19 mouse cellular contexts compared by ENCODE assay signal in the genomic region with DNA sequence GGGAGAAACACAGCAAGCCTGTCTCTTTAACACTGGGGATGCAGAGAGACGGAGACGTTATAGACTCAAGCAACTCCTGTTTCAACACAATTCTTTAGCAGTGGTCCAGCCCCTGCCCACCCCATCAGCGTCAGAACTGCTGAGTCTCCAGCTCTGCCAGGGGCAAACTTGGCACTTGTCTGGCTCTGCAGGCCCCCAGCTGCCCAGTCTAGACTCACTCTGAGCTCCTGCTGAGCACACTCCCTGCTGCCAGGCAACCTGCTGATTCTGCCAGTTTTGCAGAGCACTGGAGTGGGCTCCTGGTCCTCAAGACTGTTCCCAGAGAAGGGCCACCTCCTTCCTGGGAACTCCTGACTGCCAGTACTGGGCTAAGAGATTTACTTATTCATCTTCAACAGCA.
DNase-seq lines count a peak whose midpoint lies in the region; ATAC-seq and TF ChIP-seq lines count a peak whose summit lies in the region.
"Had no signal": no experiment of that assay in that cellular context is flagged by ENCODE, and none has a peak within 500 bp of the region (broad histone marks: within the 10 kb centered on the region; RNA-seq: fewer than 3 reads in every experiment).

No protein-coding gene starts in this region.

- H3K9me3 ChIP-seq in hindbrain, embryonic 14.5 days (ENCODE audit: control insufficient read depth, low read length) = no peaks in the 10 kb centered on the region
- no peaks in the 10 kb centered on the region for H3K9me3 ChIP-seq in hindbrain, embryonic 13.5 days
- no peaks in the 10 kb centered on the region for H3K9me3 ChIP-seq in midbrain, embryonic 15.5 days
- H3K9me3 ChIP-seq in midbrain, embryonic 16.5 days (replicated peaks; ENCODE audit: control insufficient read depth, low read length, poor library complexity, severe bottlenecking) = no peaks in the 10 kb centered on the region
- H3K9me3 ChIP-seq in hindbrain, postnatal 0 days (ENCODE audit: low read length) = no peaks in the 10 kb centered on the region
- H3K9me3 ChIP-seq: limb, embryonic 15.5 days; liver, embryonic 15.5 days; midbrain, embryonic 10.5 days had no signal

- no peak for TF ChIP-seq CTCF in hindbrain, postnatal 0 days (IDR thresholded peaks at IDR 0.05; ENCODE audit: low read depth)
- no peak for TF ChIP-seq CTCF in kidney, adult 2 months (conservative IDR thresholded peaks at IDR 0.05; ENCODE audit: insufficient read depth, insufficient read length, low read depth, low read length)

- no peak overlapping the region for H3K9ac ChIP-seq in hindbrain, embryonic 14.5 days
- H3K9ac ChIP-seq in hindbrain, embryonic 13.5 days = no peak overlapping the region
- H3K9ac ChIP-seq in midbrain, embryonic 15.5 days = no peak overlapping the region
- H3K9ac ChIP-seq in midbrain, embryonic 16.5 days (ENCODE audit: low read depth, low read length) = no peak overlapping the region
- no peak overlapping the region for H3K9ac ChIP-seq in hindbrain, postnatal 0 days (replicated peaks; ENCODE audit: low read length)
- H3K9ac ChIP-seq: limb, embryonic 15.5 days; liver, embryonic 15.5 days had no signal

- H3K4me1 ChIP-seq in hindbrain, embryonic 14.5 days (replicated peaks; ENCODE audit: control insufficient read depth, insufficient read depth, low read length) = peaks cover 14% of the 10 kb centered on the region
- peaks cover 54% of the 10 kb centered on the region for H3K4me1 ChIP-seq in hindbrain, embryonic 13.5 days (replicated peaks)
- peaks cover 36% of the 10 kb centered on the region for H3K4me1 ChIP-seq in midbrain, embryonic 15.5 days
- H3K4me1 ChIP-seq in midbrain, embryonic 16.5 days (ENCODE audit: control insufficient read depth, insufficient read depth, low read length) = peaks cover 19% of the 10 kb centered on the region
- peaks cover 32% of the 10 kb centered on the region for H3K4me1 ChIP-seq in hindbrain, postnatal 0 days (ENCODE audit: insufficient read depth, low read length)
- no peaks in the 10 kb centered on the region for H3K4me1 ChIP-seq in kidney, adult 2 months (ENCODE audit: control insufficient read depth, insufficient read depth, low read length)
- H3K4me1 ChIP-seq: liver, embryonic 15.5 days had no signal

- ATAC-seq in cerebellum, adult (ENCODE audit: insufficient number of reproducible peaks, low FRiP score, low TSS enrichment) = no peak
- ATAC-seq in hindbrain, embryonic 14.5 days (ENCODE audit: low FRiP score) = 0 out of 2 replicates have a peak, but pooled peaks have one; percentile 18
- ATAC-seq in hindbrain, embryonic 13.5 days (ENCODE audit: low FRiP score) = no peak
- peak; percentile 48; the same call in 1 of the 2 replicates for ATAC-seq in midbrain, embryonic 15.5 days (replicated peaks)
- no peak; the same call in 1 of the 2 replicates for ATAC-seq in midbrain, embryonic 16.5 days
- ATAC-seq in hindbrain, postnatal 0 days = peak; percentile 18; the same call in 1 of the 2 replicates

- no peaks in the 10 kb centered on the region for H3K27me3 ChIP-seq in hindbrain, embryonic 14.5 days (ENCODE audit: control insufficient read depth, insufficient read depth, low read length)
- H3K27me3 ChIP-seq in hindbrain, embryonic 13.5 days = no peaks in the 10 kb centered on the region
- H3K27me3 ChIP-seq in midbrain, embryonic 15.5 days (replicated peaks) = no peaks in the 10 kb centered on the region
- H3K27me3 ChIP-seq in midbrain, embryonic 16.5 days (ENCODE audit: control insufficient read depth, insufficient read depth, low read depth, low read length) = no peaks in the 10 kb centered on the region
- no peaks in the 10 kb centered on the region for H3K27me3 ChIP-seq in hindbrain, postnatal 0 days (ENCODE audit: insufficient read depth, low read length)
- H3K27me3 ChIP-seq in kidney, adult 2 months (replicated peaks; ENCODE audit: control insufficient read depth, insufficient read depth, low read length) = no peaks in the 10 kb centered on the region
- H3K27me3 ChIP-seq: limb, embryonic 15.5 days; liver, embryonic 15.5 days had no signal

- H3K27ac ChIP-seq in hindbrain, embryonic 14.5 days = no peak overlapping the region
- H3K27ac ChIP-seq in hindbrain, embryonic 13.5 days = no peak overlapping the region
- H3K27ac ChIP-seq in midbrain, embryonic 15.5 days = no peak overlapping the region
- no peak overlapping the region for H3K27ac ChIP-seq in midbrain, embryonic 16.5 days (ENCODE audit: low read length)
- no peak overlapping the region; the same call in 1 of the 2 replicates for H3K27ac ChIP-seq in hindbrain, postnatal 0 days
- no peak overlapping the region for H3K27ac ChIP-seq in kidney, adult 2 months (ENCODE audit: insufficient read depth, low read depth, low read length)
- H3K27ac ChIP-seq: limb, embryonic 15.5 days; liver, embryonic 15.5 days; macrophage; stomach, postnatal 0 days had no signal

- no peak overlapping the region for H3K4me3 ChIP-seq in hindbrain, embryonic 14.5 days (replicated peaks; ENCODE audit: low read length)
- no peak overlapping the region for H3K4me3 ChIP-seq in hindbrain, embryonic 13.5 days
- no peak overlapping the region for H3K4me3 ChIP-seq in midbrain, embryonic 15.5 days
- H3K4me3 ChIP-seq in midbrain, embryonic 16.5 days (ENCODE audit: low read depth, low read length) = no peak overlapping the region
- H3K4me3 ChIP-seq in hindbrain, postnatal 0 days (ENCODE audit: low read length) = no peak overlapping the region
- H3K4me3 ChIP-seq in kidney, adult 2 months (ENCODE audit: insufficient read depth, low read depth, low read length) = no peak overlapping the region
- H3K4me3 ChIP-seq: limb, embryonic 15.5 days; liver, embryonic 15.5 days; midbrain, embryonic 10.5 days had no signal

- H3K4me2 ChIP-seq in hindbrain, embryonic 14.5 days (replicated peaks) = no peak overlapping the region
- H3K4me2 ChIP-seq in hindbrain, embryonic 13.5 days = no peak overlapping the region
- H3K4me2 ChIP-seq in midbrain, embryonic 15.5 days = no peak overlapping the region
- no peak overlapping the region for H3K4me2 ChIP-seq in midbrain, embryonic 16.5 days (ENCODE audit: low read length)
- no peak overlapping the region for H3K4me2 ChIP-seq in hindbrain, postnatal 0 days (ENCODE audit: low read depth, low read length)
- H3K4me2 ChIP-seq: limb, embryonic 15.5 days; liver, embryonic 15.5 days had no signal

- TF ChIP-seq POLR2A in kidney, adult 2 months (IDR thresholded peaks at IDR 0.05; ENCODE audit: low read depth, low read length) = no peak

- DNase-seq in cerebellum, postnatal 10 days = peak; percentile 58 to 81
- no peak for DNase-seq in hindbrain, embryonic 14.5 days (ENCODE audit: low spot score)
- DNase-seq in hindbrain, postnatal 0 days (ENCODE audit: low spot score) = peak; percentile 55
- DNase-seq in kidney, adult 2 months = no peak
- DNase-seq: adrenal gland, adult 8-10 months; cerebellum, postnatal 25 days; embryo, embryonic 11 days; gastrocnemius, postnatal 36 days; kidney, adult 11 months; kidney, postnatal 10 days had no signal

- H3K36me3 ChIP-seq in hindbrain, embryonic 14.5 days (replicated peaks; ENCODE audit: control insufficient read depth, insufficient read depth) = no peaks in the 10 kb centered on the region
- H3K36me3 ChIP-seq in hindbrain, embryonic 13.5 days = no peaks in the 10 kb centered on the region
- no peaks in the 10 kb centered on the region for H3K36me3 ChIP-seq in midbrain, embryonic 15.5 days (replicated peaks)
- no peaks in the 10 kb centered on the region for H3K36me3 ChIP-seq in midbrain, embryonic 16.5 days (ENCODE audit: control insufficient read depth, insufficient read depth, low read length)
- H3K36me3 ChIP-seq in hindbrain, postnatal 0 days (ENCODE audit: insufficient read depth, low read length) = no peaks in the 10 kb centered on the region
- H3K36me3 ChIP-seq in kidney, adult 2 months (ENCODE audit: control insufficient read depth, insufficient read depth, low read length) = no peaks in the 10 kb centered on the region
- H3K36me3 ChIP-seq: limb, embryonic 15.5 days; liver, embryonic 15.5 days; midbrain, embryonic 10.5 days had no signal

- WGBS in hindbrain, embryonic 14.5 days = 33% methylated on average over 3 of the region's 3 CpGs
- WGBS in hindbrain, embryonic 13.5 days = 33% methylated on average over 3 of the region's 3 CpGs
- 30% methylated on average over 3 of the region's 3 CpGs for WGBS in midbrain, embryonic 15.5 days
- 44% methylated on average over 3 of the region's 3 CpGs for WGBS in midbrain, embryonic 16.5 days
- 23% methylated on average over 3 of the region's 3 CpGs for WGBS in hindbrain, postnatal 0 days
- WGBS in kidney, adult 2 months = 66% methylated on average over 3 of the region's 3 CpGs

Comparison
In these comparisons a context has a peak if more than half of its experiments do, and no peak if none do; other contexts are left out.
1. DNase-seq: peak in cerebellum, postnatal 10 days (2 of 2) and hindbrain, postnatal 0 days (single experiment); none in hindbrain, embryonic 14.5 days (single experiment) and kidney, adult 2 months (single experiment).
2. ATAC-seq: peak in hindbrain, embryonic 14.5 days (single experiment), midbrain, embryonic 15.5 days (single experiment) and hindbrain, postnatal 0 days (single experiment); none in cerebellum, adult (single experiment), hindbrain, embryonic 13.5 days (single experiment) and midbrain, embryonic 16.5 days (single experiment).